Comparison of ENCODE assay signal across 8 mouse cellular contexts in the genomic region with DNA sequence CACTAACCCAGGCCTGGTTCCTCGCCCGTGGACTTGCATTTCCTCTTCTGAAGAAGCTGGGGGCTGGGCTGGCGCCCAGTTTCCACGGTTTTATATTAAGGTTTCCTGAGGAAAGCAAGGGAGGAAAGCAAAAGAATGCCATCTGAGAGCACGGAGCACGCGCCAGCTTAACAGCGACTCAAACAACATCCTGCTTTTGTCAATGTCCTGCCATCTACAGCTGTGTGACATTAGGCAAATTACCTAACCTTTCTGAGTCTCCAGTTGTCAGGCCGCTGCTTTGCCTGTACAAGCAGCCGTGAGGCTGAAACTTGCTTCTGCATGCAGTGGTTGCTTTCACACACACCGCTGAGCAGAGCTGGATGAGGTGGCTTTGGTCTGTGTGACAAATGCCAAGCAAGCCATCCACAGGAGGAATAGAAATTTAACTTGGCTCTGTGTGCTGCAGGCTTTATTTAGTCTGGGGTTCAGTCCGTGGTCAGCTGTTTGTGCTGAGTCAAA. TPM values are rescaled to one million over a fixed set of nuclear protein-coding genes. Genes with fewer than 3 reads are reported as not detected.
DNase-seq lines count a peak whose midpoint lies in the region; ATAC-seq and TF ChIP-seq lines count a peak whose summit lies in the region.

No protein-coding gene starts in this region.

- no peaks in the 10 kb centered on the region for H3K9me3 ChIP-seq in embryonic facial prominence, embryonic 10.5 days
- H3K9me3 ChIP-seq in lung, embryonic 14.5 days (ENCODE audit: low read depth, low read length): no peaks in the 10 kb centered on the region
- H3K9me3 ChIP-seq in hindbrain, embryonic 16.5 days (ENCODE audit: control insufficient read depth, low read length): no peaks in the 10 kb centered on the region

- no peak for TF ChIP-seq CTCF in lung, embryonic 14.5 days (IDR thresholded peaks at IDR 0.05; ENCODE audit: low read depth)

- H3K27me3 ChIP-seq in embryonic facial prominence, embryonic 10.5 days (replicated peaks; ENCODE audit: low read depth, poor library complexity, severe bottlenecking): no peaks in the 10 kb centered on the region
- no peaks in the 10 kb centered on the region for H3K27me3 ChIP-seq in lung, embryonic 14.5 days (ENCODE audit: insufficient read depth, low read length)
- H3K27me3 ChIP-seq in hindbrain, embryonic 16.5 days (replicated peaks; ENCODE audit: control insufficient read depth, insufficient read depth, low read length): no peaks in the 10 kb centered on the region

- peak; percentile 46 to 51 for DNase-seq in right cerebral cortex, postnatal 10 days (ENCODE audit: low spot score in 2 of 2)
- DNase-seq in right cerebral cortex, postnatal 14 days: no peak
- no peak for DNase-seq in embryonic facial prominence, embryonic 10.5 days (ENCODE audit: low spot score)
- peak; percentile 51 for DNase-seq in kidney, adult 18-20 months
- peak; percentile 73 for DNase-seq in lung, embryonic 14.5 days
- DNase-seq in MN1 (ENCODE audit: low spot score): no peak
- no peak for DNase-seq in frontal cortex, postnatal 25 days (ENCODE audit: low spot score in 2 of 2)

- no peak for ATAC-seq in lung, embryonic 14.5 days (ENCODE audit: insufficient read depth)
- no peak for ATAC-seq in hindbrain, embryonic 16.5 days

- H3K36me3 ChIP-seq in embryonic facial prominence, embryonic 10.5 days (replicated peaks): no peaks in the 10 kb centered on the region
- H3K36me3 ChIP-seq in lung, embryonic 14.5 days (ENCODE audit: insufficient read depth): no peaks in the 10 kb centered on the region
- H3K36me3 ChIP-seq in hindbrain, embryonic 16.5 days (ENCODE audit: control insufficient read depth, insufficient read depth, low read length): no peaks in the 10 kb centered on the region

- H3K4me3 ChIP-seq in embryonic facial prominence, embryonic 10.5 days: no peak overlapping the region
- no peak overlapping the region for H3K4me3 ChIP-seq in lung, embryonic 14.5 days (ENCODE audit: low read depth, low read length)
- no peak overlapping the region for H3K4me3 ChIP-seq in hindbrain, embryonic 16.5 days (ENCODE audit: low read length)

- 69% methylated on average over 12 of the region's 12 CpGs for WGBS in embryonic facial prominence, embryonic 10.5 days
- 48% methylated on average over 12 of the region's 12 CpGs for WGBS in lung, embryonic 14.5 days
- 71% methylated on average over 12 of the region's 12 CpGs for WGBS in hindbrain, embryonic 16.5 days

- H3K4me2 ChIP-seq in lung, embryonic 14.5 days: no peak overlapping the region
- no peak overlapping the region for H3K4me2 ChIP-seq in hindbrain, embryonic 16.5 days (ENCODE audit: low read length)

- H3K27ac ChIP-seq in embryonic facial prominence, embryonic 10.5 days (replicated peaks): peak overlapping the region; percentile 98
- peak overlapping the region; percentile 68 for H3K27ac ChIP-seq in lung, embryonic 14.5 days (ENCODE audit: low read depth)
- H3K27ac ChIP-seq in hindbrain, embryonic 16.5 days (ENCODE audit: low read depth, low read length): no peak overlapping the region; the same call in 1 of the 2 replicates

- H3K9ac ChIP-seq in lung, embryonic 14.5 days: no peak overlapping the region
- H3K9ac ChIP-seq in hindbrain, embryonic 16.5 days (ENCODE audit: low read depth, low read length): no peak overlapping the region

- peaks cover 34% of the 10 kb centered on the region for H3K4me1 ChIP-seq in embryonic facial prominence, embryonic 10.5 days
- H3K4me1 ChIP-seq in lung, embryonic 14.5 days (ENCODE audit: insufficient read depth): peaks cover 14% of the 10 kb centered on the region
- peaks cover 8% of the 10 kb centered on the region for H3K4me1 ChIP-seq in hindbrain, embryonic 16.5 days (ENCODE audit: control insufficient read depth, insufficient read depth, low read depth, low read length)

RNA-seq across cellular contexts. Expression of a gene that starts 41.8 kb away (rescaled TPM):
- polyA plus RNA-seq in embryonic facial prominence, embryonic 10.5 days (2016; fragmentation: Nextera tagmentation; extraction: Ambion mirVana): 48.0 and 50.9 TPM in 2 replicates
- polyA plus RNA-seq in lung, embryonic 14.5 days (2014; fragmentation: Nextera tagmentation; extraction: Ambion mirVana): 48.3 and 56.1 TPM in 2 replicates
- 30.4 and 33.9 TPM in 2 replicates for polyA plus RNA-seq in hindbrain, embryonic 16.5 days (2015; fragmentation: Nextera tagmentation; extraction: Ambion mirVana)

RNA-seq across cellular contexts. Expression of a gene that starts 48.8 kb away (rescaled TPM):
- polyA plus RNA-seq in embryonic facial prominence, embryonic 10.5 days (2016; fragmentation: Nextera tagmentation; extraction: Ambion mirVana): 0.15 TPM in 1 of 2 replicates, not detected in the other
- not detected in 2 replicates for polyA plus RNA-seq in lung, embryonic 14.5 days (2014; fragmentation: Nextera tagmentation; extraction: Ambion mirVana)
- not detected in 2 replicates for polyA plus RNA-seq in hindbrain, embryonic 16.5 days (2015; fragmentation: Nextera tagmentation; extraction: Ambion mirVana)

Comparison
In these comparisons a context has a peak if more than half of its experiments do, and no peak if none do; other contexts are left out.
1. DNase-seq: peak in right cerebral cortex, postnatal 10 days (2 of 2), kidney, adult 18-20 months (single experiment) and lung, embryonic 14.5 days (single experiment); none in right cerebral cortex, postnatal 14 days (single experiment), embryonic facial prominence, embryonic 10.5 days (single experiment), MN1 (single experiment) and frontal cortex, postnatal 25 days (0 of 2).